Mouse (Mus musculus) intestine, embryonic 16.5 days (tissue): ENCODE data around the gene Btbd9. TPM values are rescaled to one million over a fixed set of nuclear protein-coding genes. Genes with fewer than 3 reads are reported as not detected.

Experiments used
- ATAC-seq: fragments of 200-750 bp; cut with Nextera tagmentation; 2 replicates; pipeline ENCODE4 v1.8.0; 2017; ENCODE audit warnings: moderate TSS enrichment, moderate library complexity
- H3K27ac ChIP-seq: fragments of 300-500 bp; sonication (generic); 2 replicates; pipeline ENCODE4 v1.5.1; 2014; ENCODE audit warnings: mild to moderate bottlenecking, low read length
- H3K27me3 ChIP-seq: fragments of 300-500 bp; sonication (generic); replicated peaks from 2 replicates; pipeline ENCODE4 v1.6.1; 2014; ENCODE audit warnings: low read length, control low read depth, mixed read lengths; ENCODE audit not compliant: control insufficient read depth, insufficient read depth
- H3K36me3 ChIP-seq: fragments of 300-500 bp; sonication (generic); 2 replicates; pipeline ENCODE4 v1.6.1; 2014; ENCODE audit warnings: low read length, control low read depth; ENCODE audit not compliant: control insufficient read depth, insufficient read depth
- H3K4me1 ChIP-seq: fragments of 300-500 bp; sonication (generic); 2 replicates; pipeline ENCODE4 v1.6.1; 2014; ENCODE audit warnings: low read length, control low read depth, mixed read lengths; ENCODE audit not compliant: control insufficient read depth, insufficient read depth
- H3K4me2 ChIP-seq: fragments of 300-500 bp; sonication (generic); 2 replicates; pipeline ENCODE4 v1.6.1; 2014; ENCODE audit warnings: low read depth, low read length, control low read depth
- H3K4me3 ChIP-seq: fragments of 300-500 bp; sonication (generic); 2 replicates; pipeline ENCODE4 v1.5.1; 2014; ENCODE audit warnings: mild to moderate bottlenecking, low read length
- H3K9ac ChIP-seq: fragments of 300-500 bp; sonication (generic); 2 replicates; pipeline ENCODE4 v1.6.1; 2014; ENCODE audit warnings: low read depth, low read length
- H3K9me3 ChIP-seq: fragments of 300-500 bp; sonication (generic); 2 replicates; pipeline ENCODE4 v1.6.1; 2016; ENCODE audit warnings: low read length, control low read depth; ENCODE audit not compliant: control insufficient read depth
- WGBS: fragments of 180-500 bp; shearing (Covaris S2); extraction: QIAGEN DNeasy Blood & Tissue Kit; methylation state at CpG from one replicate; pipeline ENCODE4 v1.1.7; 2014; 5-methylcytosine and 5-hydroxymethylcytosine counted together
- polyA plus RNA-seq: library from polyadenylated mRNA; unstranded; fragments of >200 nt; fragmentation: Nextera tagmentation; extraction: Ambion mirVana; gene quantifications from 2 replicates; pipeline ENCODE4 v1.2.1, GENCODE M21; 2015

The Btbd9 gene
- polyA plus RNA-seq, 1 experiment from 2014 or later: 51.6 TPM

GRCm38 (mm10) chr17:30430961-30431640 lies 145.2 kb downstream of the Btbd9 start:
- Histone ChIP-seq H3K36me3 (no peaks in the 10 kb centered on the region), H3K4me1 (0 out of 2 replicates have a peak, but pooled peaks cover 1% of the 10 kb centered on the region), H3K4me2 (no peak overlapping the region), H3K4me3 (no peak overlapping the region), H3K27ac (no peak overlapping the region), H3K9ac (no peak overlapping the region), H3K27me3 (no peaks in the 10 kb centered on the region), H3K9me3 (no peaks in the 10 kb centered on the region)
- WGBS: 87% methylated on average over 10 of the region's 10 CpGs
- ATAC-seq: no peak

DNA sequence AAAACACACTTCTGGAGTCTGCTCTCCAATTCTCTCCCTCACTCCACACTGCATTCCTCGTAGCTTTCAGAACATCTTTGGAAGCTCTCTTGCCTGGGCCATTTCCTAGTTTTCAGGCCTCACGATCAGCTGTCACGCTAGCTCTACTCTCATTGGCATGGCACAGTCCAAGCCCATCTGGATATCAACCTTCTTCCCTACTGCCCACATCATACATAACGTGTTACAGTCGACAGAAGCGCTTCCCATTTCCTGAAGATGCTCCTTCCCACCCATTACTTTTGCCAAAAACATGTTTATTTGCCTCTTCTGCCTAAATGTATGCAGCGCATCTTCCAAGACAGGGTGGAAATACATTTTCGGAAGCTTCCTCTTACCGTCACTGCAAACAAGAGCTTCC lies 147.6 kb downstream of the Btbd9 start:
- Histone ChIP-seq H3K27me3 (no peaks in the 10 kb centered on the region), H3K9ac (no peak overlapping the region), H3K27ac (no peak overlapping the region), H3K4me2 (no peak overlapping the region), H3K36me3 (no peaks in the 10 kb centered on the region), H3K4me3 (no peak overlapping the region), H3K4me1 (no peaks in the 10 kb centered on the region; the same call in 1 of the 2 replicates), H3K9me3 (no peaks in the 10 kb centered on the region)
- ATAC-seq: no peak
- WGBS: 87% methylated on average over 9 of the region's 9 CpGs

DNA sequence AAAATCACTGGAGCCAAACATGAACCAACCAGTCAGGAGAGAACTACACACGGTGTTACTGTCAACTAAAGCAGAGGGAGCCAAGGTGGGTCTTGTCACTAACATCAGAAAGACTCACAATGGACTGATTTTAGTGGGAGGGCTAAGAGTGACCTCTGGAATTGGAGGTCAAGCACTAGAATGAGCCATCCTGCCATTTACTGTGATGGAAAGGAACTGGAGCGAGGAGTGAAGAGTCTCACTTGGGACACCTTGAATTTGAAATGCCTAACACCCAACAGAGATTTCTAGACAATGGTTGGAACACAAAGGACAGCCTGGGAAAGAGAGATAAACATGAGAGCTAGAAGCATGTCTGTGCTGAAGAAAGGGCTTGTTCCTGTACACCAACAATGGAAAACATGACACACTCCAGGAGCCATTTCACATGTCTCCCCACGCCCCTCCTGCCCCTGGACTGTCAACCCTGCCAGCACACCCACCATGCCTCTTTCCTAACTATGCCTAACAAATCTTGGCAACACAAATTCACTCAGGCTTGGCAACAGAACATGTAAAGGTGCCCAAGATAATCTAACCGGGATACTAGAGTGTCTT lies 152.9 kb downstream of the Btbd9 start:
- Histone ChIP-seq H3K4me3 (no peak overlapping the region), H3K9me3 (no peaks in the 10 kb centered on the region)
- WGBS: 68% methylated on average over 4 of the region's 4 CpGs

DNA sequence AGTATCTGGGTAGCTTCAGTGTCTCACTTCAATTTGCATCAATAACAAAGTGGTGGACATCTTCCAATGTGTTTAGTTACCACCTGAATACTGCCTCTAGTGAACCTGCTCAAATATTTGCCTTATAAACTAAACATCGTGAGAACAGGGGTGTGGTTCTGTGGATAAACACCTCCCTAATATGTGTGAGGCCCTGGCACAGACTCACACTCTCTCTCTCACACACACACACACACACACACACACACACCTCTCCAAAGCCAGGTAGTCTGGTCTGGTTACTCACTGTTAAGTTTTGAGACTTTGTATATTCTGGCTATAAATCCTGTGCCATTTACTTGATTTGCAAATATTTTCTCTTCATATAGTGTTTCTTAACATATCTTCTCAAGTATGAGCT lies 154.0 kb downstream of the Btbd9 start:
- ATAC-seq: no peak
- no peak overlapping the region for H3K4me3 ChIP-seq
- H3K9ac ChIP-seq: no peak overlapping the region
- no peak overlapping the region for H3K4me2 ChIP-seq
- H3K27me3 ChIP-seq: no peaks in the 10 kb centered on the region
- WGBS: 12% methylated on average over 1 of the region's 1 CpGs
- no peaks in the 10 kb centered on the region for H3K36me3 ChIP-seq
- H3K27ac ChIP-seq: no peak overlapping the region
- no peaks in the 10 kb centered on the region for H3K9me3 ChIP-seq
- H3K4me1 ChIP-seq: no peaks in the 10 kb centered on the region; the same call in 1 of the 2 replicates

More for the DNA sequence above, 152.9 kb downstream of the Btbd9 start:
- H3K27ac ChIP-seq: no peak overlapping the region
- H3K4me2 ChIP-seq: no peak overlapping the region
- H3K4me1 ChIP-seq: no peaks in the 10 kb centered on the region; the same call in 1 of the 2 replicates
- no peaks in the 10 kb centered on the region for H3K36me3 ChIP-seq
- no peak for ATAC-seq
- no peaks in the 10 kb centered on the region for H3K27me3 ChIP-seq
- H3K9ac ChIP-seq: no peak overlapping the region

- WGBS: 82% methylated on average over 1 of the region's 1 CpGs
- H3K9me3 ChIP-seq: no peaks in the 10 kb centered on the region
- H3K4me3 ChIP-seq: no peak overlapping the region
- H3K4me2 ChIP-seq: no peak overlapping the region
- no peaks in the 10 kb centered on the region for H3K36me3 ChIP-seq
- no peak overlapping the region for H3K9ac ChIP-seq
- no peaks in the 10 kb centered on the region for H3K27me3 ChIP-seq
- H3K27ac ChIP-seq: no peak overlapping the region
- no peak for ATAC-seq
- H3K4me1 ChIP-seq: peaks cover 2% of the 10 kb centered on the region; the same call in 1 of the 2 replicates
These were observed 155.0 kb downstream of the Btbd9 start for GRCm38 (mm10) chr17:30421256-30421655.

- Histone ChIP-seq H3K9me3 (no peaks in the 10 kb centered on the region), H3K36me3 (no peaks in the 10 kb centered on the region), H3K27me3 (no peaks in the 10 kb centered on the region), H3K4me3 (no peak overlapping the region), H3K9ac (no peak overlapping the region), H3K4me1 (peaks cover 3% of the 10 kb centered on the region; the same call in 1 of the 2 replicates), H3K4me2 (no peak overlapping the region), H3K27ac (no peak overlapping the region)
- 76% methylated on average over 7 of the region's 7 CpGs for WGBS
- ATAC-seq: no peak
These were observed 156.8 kb downstream of the Btbd9 start for GRCm38 (mm10) chr17:30419494-30419893.

GRCm38 (mm10) chr17:30418510-30418909 lies 157.8 kb downstream of the Btbd9 start:
- 60% methylated on average over 4 of the region's 4 CpGs for WGBS
- Histone ChIP-seq H3K4me2 (no peak overlapping the region), H3K27me3 (no peaks in the 10 kb centered on the region), H3K9ac (no peak overlapping the region), H3K4me3 (no peak overlapping the region), H3K27ac (no peak overlapping the region), H3K9me3 (no peaks in the 10 kb centered on the region), H3K4me1 (0 out of 2 replicates have a peak, but pooled peaks cover 3% of the 10 kb centered on the region), H3K36me3 (no peaks in the 10 kb centered on the region)
- no peak for ATAC-seq

DNA sequence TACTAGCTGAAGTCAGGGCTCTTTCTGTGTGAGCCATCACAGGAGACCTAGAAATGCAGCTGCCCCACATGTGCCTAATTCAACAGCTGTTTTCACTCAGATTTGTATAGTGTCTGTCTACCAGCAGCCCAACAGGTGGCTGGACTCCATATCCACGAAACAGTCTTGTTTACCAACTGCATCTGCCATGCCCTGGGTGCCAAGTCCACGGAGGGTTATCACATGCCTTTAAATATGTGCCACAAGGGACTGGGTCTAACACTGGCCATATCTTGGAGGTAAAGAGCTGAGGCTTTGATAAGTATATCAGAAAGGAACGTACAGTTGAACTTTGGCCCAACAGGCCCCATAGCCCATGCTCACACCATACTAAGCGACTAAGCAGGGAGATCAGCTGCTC lies 159.2 kb downstream of the Btbd9 start:
- Histone ChIP-seq H3K9ac (no peak overlapping the region), H3K27me3 (no peaks in the 10 kb centered on the region), H3K4me1 (0 out of 2 replicates have a peak, but pooled peaks cover 3% of the 10 kb centered on the region), H3K9me3 (no peaks in the 10 kb centered on the region), H3K4me3 (no peak overlapping the region), H3K4me2 (no peak overlapping the region), H3K36me3 (no peaks in the 10 kb centered on the region), H3K27ac (peak overlapping the region; percentile 63)
- 44% methylated on average over 4 of the region's 4 CpGs for WGBS
- peak; percentile 97 for ATAC-seq

GRCm38 (mm10) chr17:30415693-30416092 lies 160.6 kb downstream of the Btbd9 start:
- 63% methylated on average over 3 of the region's 3 CpGs for WGBS
- ATAC-seq: peak; percentile 71

More at GRCm38 (mm10) chr17:30415693-30416092, 160.6 kb downstream of the Btbd9 start:
- Histone ChIP-seq H3K9me3 (no peaks in the 10 kb centered on the region), H3K36me3 (no peaks in the 10 kb centered on the region), H3K27me3 (no peaks in the 10 kb centered on the region), H3K4me3 (no peak overlapping the region), H3K4me2 (no peak overlapping the region), H3K27ac (0 out of 2 replicates have a peak overlapping the region, but pooled peaks have one; percentile 23), H3K4me1 (0 out of 2 replicates have a peak, but pooled peaks cover 3% of the 10 kb centered on the region), H3K9ac (no peak overlapping the region)
